Mouse (Mus musculus) intestine, embryonic 14.5 days (tissue): Measurements from ENCODE around the gene Pld5. TPM values are rescaled to one million over a fixed set of nuclear protein-coding genes. Genes with fewer than 3 reads are reported as not detected.

ENCODE experiments used
- ATAC-seq: fragments of 200-750 bp; cut with Nextera tagmentation; replicated peaks from 2 replicates; pipeline ENCODE4 v1.8.0; 2017; ENCODE audit warnings: low read depth, moderate number of reproducible peaks, moderate TSS enrichment, moderate library complexity; ENCODE audit not compliant: low FRiP score, low TSS enrichment
- DNase-seq: peaks from one replicate; pipeline ENCODE4 v3.0.0-alpha.2; 2018; ENCODE audit warnings: low spot score
- H3K27ac ChIP-seq: fragments of 300-500 bp; sonication (generic); 2 replicates; pipeline ENCODE4 v1.5.1; 2014; ENCODE audit warnings: low read depth, mild to moderate bottlenecking, control low read depth
- H3K27me3 ChIP-seq: fragments of 300-500 bp; sonication (generic); replicated peaks from 2 replicates; pipeline ENCODE4 v1.6.1; 2014; ENCODE audit warnings: low read length, control low read depth; ENCODE audit not compliant: control insufficient read depth, insufficient read depth
- H3K36me3 ChIP-seq: fragments of 300-500 bp; sonication (generic); 2 replicates; pipeline ENCODE4 v1.6.1; 2014; ENCODE audit warnings: low read length, control low read depth; ENCODE audit not compliant: control insufficient read depth, insufficient read depth
- H3K4me1 ChIP-seq: fragments of 300-500 bp; sonication (generic); replicated peaks from 2 replicates; pipeline ENCODE4 v1.6.1; 2014; ENCODE audit warnings: low read length, control low read depth, mixed read lengths; ENCODE audit not compliant: control insufficient read depth, insufficient read depth
- H3K4me2 ChIP-seq: fragments of 300-500 bp; sonication (generic); 2 replicates; pipeline ENCODE4 v1.6.1; 2014; ENCODE audit warnings: low read length
- H3K4me3 ChIP-seq: fragments of 300-500 bp; sonication (generic); 2 replicates; pipeline ENCODE4 v1.5.1; 2014; ENCODE audit warnings: low read depth, low read length, control low read depth, mixed read lengths
- H3K9ac ChIP-seq: fragments of 300-500 bp; sonication (generic); 2 replicates; pipeline ENCODE4 v1.6.1; 2014; ENCODE audit warnings: mild to moderate bottlenecking, low read length
- H3K9me3 ChIP-seq: fragments of 300-500 bp; sonication (generic); 2 replicates; pipeline ENCODE4 v1.6.1; 2016; ENCODE audit warnings: low read length, control low read depth; ENCODE audit not compliant: control insufficient read depth
- WGBS: fragments of 180-500 bp; shearing (Covaris S2); extraction: QIAGEN DNeasy Blood & Tissue Kit; methylation state at CpG from one replicate; pipeline ENCODE4 v1.1.7; 2014; 5-methylcytosine and 5-hydroxymethylcytosine counted together
- polyA plus RNA-seq: library from polyadenylated mRNA; unstranded; fragments of >200 nt; fragmentation: Nextera tagmentation; extraction: Ambion mirVana; gene quantifications from 2 replicates; pipeline ENCODE4 v1.2.1, GENCODE M21; 2014

The Pld5 gene
- polyA plus RNA-seq, 1 experiment from 2014 or later = 0.70 TPM

- Histone ChIP-seq H3K9me3 (no peaks in the 10 kb centered on the region), H3K27me3 (no peaks in the 10 kb centered on the region), H3K27ac (no peak overlapping the region), H3K4me3 (no peak overlapping the region), H3K36me3 (no peaks in the 10 kb centered on the region), H3K4me2 (no peak overlapping the region), H3K4me1 (no peaks in the 10 kb centered on the region), H3K9ac (no peak overlapping the region)
- ATAC-seq (no peak), DNase-seq (no peak)
- 84% methylated on average over 2 of the region's 2 CpGs for WGBS
These were observed 194.1 kb downstream of the Pld5 start for GRCm38 (mm10) chr1:176080969-176081368.

- WGBS = 86% methylated on average over 7 of the region's 7 CpGs
These were observed 196.7 kb downstream of the Pld5 start for GRCm38 (mm10) chr1:176078410-176078809.

DNA sequence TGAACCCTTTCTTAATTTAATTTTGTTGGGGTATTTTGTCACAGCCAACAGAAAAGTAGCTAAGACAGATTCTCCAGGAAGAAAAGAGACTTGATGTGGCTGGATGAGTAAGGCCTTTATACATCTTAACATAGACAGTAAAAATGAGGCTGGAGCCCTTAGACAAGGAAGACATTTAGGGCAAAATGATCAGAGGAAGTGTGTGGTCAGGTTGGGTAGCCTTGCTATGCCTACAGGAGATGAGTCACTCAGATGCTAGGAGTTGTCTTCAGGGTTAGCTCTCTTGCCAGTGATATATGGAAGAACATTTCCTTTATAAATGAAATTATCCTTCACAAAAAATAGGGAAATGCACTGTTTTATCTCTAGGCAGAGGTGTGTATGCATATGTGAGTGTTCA is 198.3 kb downstream of the Pld5 start:
- Histone ChIP-seq H3K9me3 (no peaks in the 10 kb centered on the region), H3K4me3 (no peak overlapping the region), H3K4me2 (no peak overlapping the region), H3K9ac (no peak overlapping the region), H3K36me3 (no peaks in the 10 kb centered on the region), H3K4me1 (no peaks in the 10 kb centered on the region), H3K27me3 (no peaks in the 10 kb centered on the region), H3K27ac (no peak overlapping the region)
- no peak for ATAC-seq
- no peak for DNase-seq

More at GRCm38 (mm10) chr1:176078410-176078809, 196.7 kb downstream of the Pld5 start:
- no peaks in the 10 kb centered on the region for H3K9me3 ChIP-seq
- no peaks in the 10 kb centered on the region for H3K36me3 ChIP-seq
- no peak for DNase-seq
- ATAC-seq = no peak
- H3K4me2 ChIP-seq = no peak overlapping the region
- no peaks in the 10 kb centered on the region for H3K4me1 ChIP-seq
- no peaks in the 10 kb centered on the region for H3K27me3 ChIP-seq
- H3K27ac ChIP-seq = no peak overlapping the region
- no peak overlapping the region for H3K9ac ChIP-seq
- H3K4me3 ChIP-seq = no peak overlapping the region

- ATAC-seq (no peak), DNase-seq (no peak)
- Histone ChIP-seq H3K27me3 (no peaks in the 10 kb centered on the region), H3K9ac (no peak overlapping the region), H3K9me3 (no peaks in the 10 kb centered on the region), H3K4me3 (no peak overlapping the region), H3K27ac (no peak overlapping the region), H3K4me2 (no peak overlapping the region), H3K36me3 (no peaks in the 10 kb centered on the region), H3K4me1 (no peaks in the 10 kb centered on the region)
These were observed 199.3 kb downstream of the Pld5 start for GRCm38 (mm10) chr1:176075810-176076209.

DNA sequence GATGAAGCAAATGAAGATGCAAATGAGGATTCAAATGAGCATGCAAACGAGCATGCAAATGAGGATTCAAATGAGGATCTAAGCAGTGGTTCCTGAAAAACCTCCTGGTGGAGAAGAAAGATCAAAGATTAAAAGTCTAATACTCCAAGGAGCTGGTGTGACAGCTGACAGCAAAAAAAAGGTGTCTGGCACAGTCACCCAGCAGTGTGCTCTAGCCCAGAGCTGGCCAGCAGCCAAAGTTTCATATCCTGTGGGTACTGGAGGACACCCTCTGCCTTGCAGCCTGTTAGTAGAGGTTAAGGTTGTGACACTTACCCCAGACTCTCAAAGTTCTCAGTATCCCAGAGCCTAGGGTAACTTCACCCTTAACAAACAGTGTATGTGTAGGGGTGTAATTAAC is 199.7 kb downstream of the Pld5 start:
- Histone ChIP-seq H3K4me3 (no peak overlapping the region), H3K27me3 (no peaks in the 10 kb centered on the region), H3K36me3 (no peaks in the 10 kb centered on the region), H3K9ac (no peak overlapping the region), H3K4me2 (no peak overlapping the region), H3K27ac (no peak overlapping the region), H3K9me3 (no peaks in the 10 kb centered on the region), H3K4me1 (no peaks in the 10 kb centered on the region)
- no peak for DNase-seq
- WGBS = 75% methylated on average over 1 of the region's 1 CpGs
- no peak for ATAC-seq

GRCm38 (mm10) chr1:176074526-176074925 is 200.6 kb downstream of the Pld5 start:
- Histone ChIP-seq H3K9me3 (no peaks in the 10 kb centered on the region), H3K27ac (no peak overlapping the region), H3K4me3 (no peak overlapping the region), H3K4me1 (no peaks in the 10 kb centered on the region), H3K9ac (no peak overlapping the region), H3K27me3 (no peaks in the 10 kb centered on the region), H3K4me2 (no peak overlapping the region), H3K36me3 (no peaks in the 10 kb centered on the region)
- WGBS = 50% methylated on average over 5 of the region's 5 CpGs
- DNase-seq (no peak), ATAC-seq (no peak)

GRCm38 (mm10) chr1:176065281-176065680 is 209.8 kb downstream of the Pld5 start:
- Histone ChIP-seq H3K4me2 (no peak overlapping the region), H3K27ac (no peak overlapping the region), H3K9ac (no peak overlapping the region), H3K4me3 (no peak overlapping the region), H3K36me3 (no peaks in the 10 kb centered on the region), H3K9me3 (no peaks in the 10 kb centered on the region), H3K4me1 (no peaks in the 10 kb centered on the region), H3K27me3 (no peaks in the 10 kb centered on the region)
- ATAC-seq = no peak
- no peak for DNase-seq

- H3K4me1 ChIP-seq = no peaks in the 10 kb centered on the region
- no peaks in the 10 kb centered on the region for H3K36me3 ChIP-seq
- no peak overlapping the region for H3K27ac ChIP-seq
- H3K9ac ChIP-seq = no peak overlapping the region
- no peak overlapping the region for H3K4me3 ChIP-seq
- ATAC-seq (no peak), DNase-seq (no peak)
- no peaks in the 10 kb centered on the region for H3K9me3 ChIP-seq
- H3K27me3 ChIP-seq = no peaks in the 10 kb centered on the region
- no peak overlapping the region for H3K4me2 ChIP-seq
These were observed 210.6 kb downstream of the Pld5 start for GRCm38 (mm10) chr1:176064471-176064870.

- Histone ChIP-seq H3K4me1 (no peaks in the 10 kb centered on the region), H3K9me3 (no peaks in the 10 kb centered on the region), H3K36me3 (no peaks in the 10 kb centered on the region), H3K27me3 (no peaks in the 10 kb centered on the region), H3K4me2 (no peak overlapping the region), H3K4me3 (no peak overlapping the region), H3K9ac (no peak overlapping the region), H3K27ac (no peak overlapping the region)
- no peak for ATAC-seq
- DNase-seq = no peak
- 47% methylated on average over 1 of the region's 1 CpGs for WGBS
These were observed 221.5 kb downstream of the Pld5 start for GRCm38 (mm10) chr1:176053653-176054052.
